ENCODE assay signal across 12 mouse cellular contexts in genomic region chr11:69503863-69504280, GRCm38 (mm10). TPM values are rescaled to one million over a fixed set of nuclear protein-coding genes. Genes with fewer than 3 reads are reported as not detected.
A peak's percentile ranks its signal among the peaks of the same experiment; 100 is the strongest.
DNase-seq lines count a peak whose midpoint lies in the region; ATAC-seq and TF ChIP-seq lines count a peak whose summit lies in the region.
"Had no signal": no experiment of that assay in that cellular context is flagged by ENCODE, and none has a peak within 500 bp of the region (broad histone marks: within the 10 kb centered on the region; RNA-seq: fewer than 3 reads in every experiment).

No protein-coding gene starts in this region.

- H3K4me3 ChIP-seq in limb, embryonic 15.5 days = no peak overlapping the region
- no peak overlapping the region for H3K4me3 ChIP-seq in limb, embryonic 10.5 days
- H3K4me3 ChIP-seq in intestine, postnatal 0 days (ENCODE audit: low read depth, low read length) = no peak overlapping the region
- H3K4me3 ChIP-seq in stomach, embryonic 16.5 days (replicated peaks; ENCODE audit: low read length) = no peak overlapping the region
- H3K4me3 ChIP-seq in forebrain, postnatal 0 days (ENCODE audit: low read depth, low read length) = no peak overlapping the region
- H3K4me3 ChIP-seq: embryonic facial prominence, embryonic 12.5 days; hindbrain, embryonic 13.5 days had no signal

- TF ChIP-seq CTCF in intestine, postnatal 0 days (IDR thresholded peaks at IDR 0.05; ENCODE audit: low read depth) = no peak
- TF ChIP-seq CTCF in forebrain, postnatal 0 days (IDR thresholded peaks at IDR 0.05; ENCODE audit: low read depth) = no peak

- no peak overlapping the region for H3K9ac ChIP-seq in limb, embryonic 15.5 days
- no peak overlapping the region for H3K9ac ChIP-seq in intestine, postnatal 0 days (ENCODE audit: low read depth, low read length)
- H3K9ac ChIP-seq in stomach, embryonic 16.5 days (ENCODE audit: low read length) = no peak overlapping the region
- H3K9ac ChIP-seq in forebrain, postnatal 0 days = no peak overlapping the region
- H3K9ac ChIP-seq: embryonic facial prominence, embryonic 12.5 days; hindbrain, embryonic 13.5 days had no signal

- ATAC-seq in limb, embryonic 15.5 days (ENCODE audit: insufficient number of reproducible peaks, low FRiP score, low TSS enrichment, low read depth) = no peak
- ATAC-seq in intestine, postnatal 0 days = peak; percentile 90
- ATAC-seq in stomach, embryonic 16.5 days (ENCODE audit: insufficient read depth, low FRiP score) = peak; percentile 92
- ATAC-seq in forebrain, postnatal 0 days = no peak

- H3K4me2 ChIP-seq in limb, embryonic 15.5 days = peak overlapping the region; percentile 8; the same call in 1 of the 2 replicates
- H3K4me2 ChIP-seq in intestine, postnatal 0 days (replicated peaks; ENCODE audit: low read depth) = 0 out of 2 replicates have a peak overlapping the region, but pooled peaks have one; percentile 6
- H3K4me2 ChIP-seq in stomach, embryonic 16.5 days (ENCODE audit: low read depth, low read length) = no peak overlapping the region
- H3K4me2 ChIP-seq in forebrain, postnatal 0 days (ENCODE audit: low read depth) = no peak overlapping the region
- H3K4me2 ChIP-seq: embryonic facial prominence, embryonic 12.5 days; hindbrain, embryonic 13.5 days had no signal

- WGBS in limb, embryonic 15.5 days = 34% methylated on average over 4 of the region's 4 CpGs
- 26% methylated on average over 4 of the region's 4 CpGs for WGBS in limb, embryonic 10.5 days
- 31% methylated on average over 4 of the region's 4 CpGs for WGBS in intestine, postnatal 0 days
- WGBS in stomach, embryonic 16.5 days = 32% methylated on average over 4 of the region's 4 CpGs
- 65% methylated on average over 4 of the region's 4 CpGs for WGBS in forebrain, postnatal 0 days

- no peak for DNase-seq in limb, embryonic 10.5 days (ENCODE audit: low spot score)
- peak; percentile 58 to 80 for DNase-seq in heart, adult 18-20 months
- no peak for DNase-seq in ovary, postnatal 14 days (ENCODE audit: low spot score)
- DNase-seq in forebrain, postnatal 0 days = no peak
- no peak for DNase-seq in right cerebral cortex, postnatal 10 days (ENCODE audit: low spot score in 2 of 2)
- DNase-seq: right cerebral cortex, postnatal 14 days had no signal

- no peaks in the 10 kb centered on the region for H3K9me3 ChIP-seq in limb, embryonic 15.5 days
- no peaks in the 10 kb centered on the region for H3K9me3 ChIP-seq in limb, embryonic 10.5 days (replicated peaks)
- no peaks in the 10 kb centered on the region for H3K9me3 ChIP-seq in intestine, postnatal 0 days (ENCODE audit: control insufficient read depth)
- H3K9me3 ChIP-seq in stomach, embryonic 16.5 days (replicated peaks; ENCODE audit: control insufficient read depth, low read length) = no peaks in the 10 kb centered on the region
- H3K9me3 ChIP-seq in forebrain, postnatal 0 days (ENCODE audit: low read length) = no peaks in the 10 kb centered on the region
- H3K9me3 ChIP-seq: embryonic facial prominence, embryonic 12.5 days; G1E; hindbrain, embryonic 13.5 days had no signal

- H3K36me3 ChIP-seq in limb, embryonic 15.5 days = no peaks in the 10 kb centered on the region
- no peaks in the 10 kb centered on the region for H3K36me3 ChIP-seq in limb, embryonic 10.5 days
- H3K36me3 ChIP-seq in intestine, postnatal 0 days (ENCODE audit: control insufficient read depth, insufficient read depth) = no peaks in the 10 kb centered on the region
- no peaks in the 10 kb centered on the region for H3K36me3 ChIP-seq in stomach, embryonic 16.5 days (ENCODE audit: control insufficient read depth, insufficient read depth, low read length)
- H3K36me3 ChIP-seq in forebrain, postnatal 0 days (ENCODE audit: insufficient read depth) = no peaks in the 10 kb centered on the region; the same call in 1 of the 2 replicates
- H3K36me3 ChIP-seq: embryonic facial prominence, embryonic 12.5 days; G1E; hindbrain, embryonic 13.5 days had no signal

- peaks cover 10% of the 10 kb centered on the region; the same call in 1 of the 2 replicates for H3K4me1 ChIP-seq in limb, embryonic 15.5 days
- peaks cover 14% of the 10 kb centered on the region for H3K4me1 ChIP-seq in limb, embryonic 10.5 days
- no peaks in the 10 kb centered on the region; the same call in 1 of the 2 replicates for H3K4me1 ChIP-seq in intestine, postnatal 0 days (replicated peaks; ENCODE audit: control insufficient read depth, insufficient read depth, low read length)
- H3K4me1 ChIP-seq in stomach, embryonic 16.5 days (ENCODE audit: control insufficient read depth, insufficient read depth, low read length) = peaks cover 21% of the 10 kb centered on the region
- H3K4me1 ChIP-seq in forebrain, postnatal 0 days (ENCODE audit: insufficient read depth) = no peaks in the 10 kb centered on the region
- H3K4me1 ChIP-seq: hindbrain, embryonic 13.5 days had no signal

- 0 out of 2 replicates have a peak overlapping the region, but pooled peaks have one; percentile 22 for H3K27ac ChIP-seq in limb, embryonic 15.5 days
- no peak overlapping the region for H3K27ac ChIP-seq in limb, embryonic 10.5 days
- H3K27ac ChIP-seq in intestine, postnatal 0 days (ENCODE audit: low read depth, low read length) = no peak overlapping the region
- no peak overlapping the region for H3K27ac ChIP-seq in stomach, embryonic 16.5 days (ENCODE audit: low read length)
- no peak overlapping the region for H3K27ac ChIP-seq in forebrain, postnatal 0 days (ENCODE audit: low read depth, low read length)
- H3K27ac ChIP-seq: embryonic facial prominence, embryonic 12.5 days; hindbrain, embryonic 13.5 days had no signal

- no peaks in the 10 kb centered on the region for H3K27me3 ChIP-seq in limb, embryonic 15.5 days
- H3K27me3 ChIP-seq in limb, embryonic 10.5 days (ENCODE audit: low read depth, poor library complexity, severe bottlenecking) = no peaks in the 10 kb centered on the region
- H3K27me3 ChIP-seq in intestine, postnatal 0 days (replicated peaks; ENCODE audit: control insufficient read depth, insufficient read depth, low read length) = no peaks in the 10 kb centered on the region
- H3K27me3 ChIP-seq in stomach, embryonic 16.5 days (ENCODE audit: control insufficient read depth, insufficient read depth, low read length) = no peaks in the 10 kb centered on the region
- no peaks in the 10 kb centered on the region for H3K27me3 ChIP-seq in forebrain, postnatal 0 days (ENCODE audit: insufficient read depth, low read length)
- H3K27me3 ChIP-seq: embryonic facial prominence, embryonic 12.5 days; hindbrain, embryonic 13.5 days had no signal

RNA-seq across cellular contexts. Expression of gene Dnah2, which starts 45.0 kb away (rescaled TPM):
- 2.0 and 3.0 TPM in 2 replicates for polyA plus RNA-seq in limb, embryonic 15.5 days (2015; fragmentation: Nextera tagmentation; extraction: Ambion mirVana)
- 1.0 and 1.3 TPM in 2 replicates for polyA plus RNA-seq in limb, embryonic 10.5 days (2016; fragmentation: Nextera tagmentation; extraction: Ambion mirVana)
- under 1 TPM; 0.10 to 0.51 TPM for total RNA-seq in heart, adult 18-20 months (2021)
- polyA plus RNA-seq in intestine, postnatal 0 days (2015; fragmentation: Nextera tagmentation; extraction: Ambion mirVana) = 8.0 and 8.7 TPM in 2 replicates
- polyA plus RNA-seq in stomach, embryonic 16.5 days (2015; fragmentation: Nextera tagmentation; extraction: Ambion mirVana) = 0.54 and 0.69 TPM in 2 replicates
- 9.5 and 12.3 TPM in 2 replicates for total RNA-seq in forebrain, postnatal 0 days (2014; rRNA removed)
- polyA plus RNA-seq in forebrain, postnatal 0 days (2015; fragmentation: Nextera tagmentation; extraction: Ambion mirVana) = 1.8 and 3.0 TPM in 2 replicates

RNA-seq across cellular contexts. Expression of gene Efnb3, which starts 56.1 kb away (rescaled TPM):
- 27.9 and 33.2 TPM in 2 replicates for polyA plus RNA-seq in limb, embryonic 15.5 days (2015; fragmentation: Nextera tagmentation; extraction: Ambion mirVana)
- 44.2 and 55.2 TPM in 2 replicates for polyA plus RNA-seq in limb, embryonic 10.5 days (2016; fragmentation: Nextera tagmentation; extraction: Ambion mirVana)
- 100 to 1,000 TPM; 111 to 140 TPM for total RNA-seq in heart, adult 18-20 months (2021)
- 4.4 and 4.6 TPM in 2 replicates for polyA plus RNA-seq in intestine, postnatal 0 days (2015; fragmentation: Nextera tagmentation; extraction: Ambion mirVana)
- polyA plus RNA-seq in stomach, embryonic 16.5 days (2015; fragmentation: Nextera tagmentation; extraction: Ambion mirVana) = 7.2 and 7.3 TPM in 2 replicates
- 137 and 184 TPM in 2 replicates for total RNA-seq in forebrain, postnatal 0 days (2014; rRNA removed)
- polyA plus RNA-seq in forebrain, postnatal 0 days (2015; fragmentation: Nextera tagmentation; extraction: Ambion mirVana) = 149 and 171 TPM in 2 replicates

Comparison
In these comparisons a context has a peak if more than half of its experiments do, and no peak if none do; other contexts are left out.
1. ATAC-seq: peak in intestine, postnatal 0 days (single experiment) and stomach, embryonic 16.5 days (single experiment); none in limb, embryonic 15.5 days (single experiment) and forebrain, postnatal 0 days (single experiment).
2. H3K4me2 ChIP-seq: peak in limb, embryonic 15.5 days (single experiment) and intestine, postnatal 0 days (single experiment); none in stomach, embryonic 16.5 days (single experiment) and forebrain, postnatal 0 days (single experiment).
3. DNase-seq: peak in heart, adult 18-20 months (2 of 2); none in limb, embryonic 10.5 days (single experiment), ovary, postnatal 14 days (single experiment), forebrain, postnatal 0 days (single experiment) and right cerebral cortex, postnatal 10 days (0 of 2).